Mouse (Mus musculus) bone marrow, adult 2 months (tissue): ENCODE measurements around the gene Macf1. TPM values are rescaled to one million over a fixed set of nuclear protein-coding genes. Genes with fewer than 3 reads are reported as not detected.
A peak's percentile ranks its signal among the peaks of the same experiment; 100 is the strongest.

ENCODE experiments used
- H3K27ac ChIP-seq: fragments of 200-500 bp; 2 replicates; pipeline ENCODE4 v1.5.1; 2012; ENCODE audit warnings: low read depth, mild to moderate bottlenecking, control low read depth, inconsistent platforms, low read length; ENCODE audit not compliant: control insufficient read depth, poor library complexity, insufficient read depth
- H3K4me1 ChIP-seq: fragments of 200-500 bp; 2 replicates; pipeline ENCODE4 v1.6.1; 2011; ENCODE audit warnings: low read length; ENCODE audit not compliant: control insufficient read depth, insufficient read depth
- H3K4me3 ChIP-seq: fragments of 200-500 bp; replicated peaks from 2 replicates; pipeline ENCODE3; 2011; ENCODE audit warnings: mild to moderate bottlenecking, low read depth, low read length, control low read depth; ENCODE audit not compliant: control insufficient read depth
- CTCF ChIP-seq: fragments of 200-500 bp; IDR thresholded peaks from 2 replicates; pipeline ENCODE4 v1.5.1; 2011; ENCODE audit warnings: low read length, control low read depth; ENCODE audit not compliant: control insufficient read depth, insufficient read depth
- POLR2A ChIP-seq: fragments of 200-500 bp; IDR thresholded peaks from 2 replicates; pipeline ENCODE4 v1.6.1; 2011; ENCODE audit warnings: low read depth, mild to moderate bottlenecking, control low read depth, low read length, borderline replicate concordance; ENCODE audit not compliant: control insufficient read depth
- WGBS: fragments of 180-500 bp; shearing (Covaris S2); methylation state at CpG from one replicate; pipeline ENCODE4 v1.1.7; 2018; 5-methylcytosine and 5-hydroxymethylcytosine counted together
- polyA plus RNA-seq: library from polyadenylated mRNA; stranded (reverse); fragments of >200 nt; gene quantifications from 2 replicates; pipeline ENCODE4 v1.2.4, GENCODE M21; 2011; ENCODE audit warnings: low replicate concordance; ENCODE audit not compliant: missing spikeins, insufficient read depth, insufficient read length

Macf1 gene
- polyA plus RNA-seq, 1 experiment: 124 TPM

GRCm38 (mm10) chr4:123422828-123423227 is 261.3 kb downstream of the Macf1 start:
- TF ChIP-seq CTCF (no peak), POLR2A (no peak)
- 17% methylated on average over 6 of the region's 6 CpGs for WGBS
- Histone ChIP-seq H3K27ac (no peak overlapping the region), H3K4me3 (no peak overlapping the region), H3K4me1 (peaks cover 3% of the 10 kb centered on the region; the same call in 1 of the 2 replicates)

DNA sequence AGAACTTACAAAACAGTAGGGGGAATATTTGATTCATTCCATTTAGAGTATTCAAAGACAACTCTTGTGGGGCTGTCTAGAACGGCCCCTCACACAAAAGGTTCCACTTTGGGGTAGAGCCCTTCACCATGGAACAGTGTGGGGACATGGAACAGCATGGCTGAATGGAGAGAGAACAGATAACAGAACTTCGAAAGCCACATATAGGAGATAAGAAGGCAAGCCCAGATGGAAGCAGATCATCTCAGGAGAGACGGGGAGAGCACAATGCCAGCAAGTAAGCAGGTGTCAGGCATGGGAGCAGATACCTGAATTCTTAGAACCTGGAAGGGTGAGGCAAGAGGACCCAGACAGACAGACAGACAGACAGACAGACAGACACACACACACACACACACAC is 266.1 kb downstream of the Macf1 start:
- WGBS: 63% methylated on average over 3 of the region's 3 CpGs

GRCm38 (mm10) chr4:123417478-123417877 is 266.7 kb downstream of the Macf1 start:
- H3K27ac ChIP-seq: no peak overlapping the region
- WGBS: 83% methylated on average over 1 of the region's 3 CpGs
- no peak for TF ChIP-seq POLR2A
- no peak for TF ChIP-seq CTCF
- no peak overlapping the region for H3K4me3 ChIP-seq
- no peaks in the 10 kb centered on the region for H3K4me1 ChIP-seq

More for the DNA sequence above, 266.1 kb downstream of the Macf1 start:
- peaks cover 2% of the 10 kb centered on the region; the same call in 1 of the 2 replicates for H3K4me1 ChIP-seq
- TF ChIP-seq POLR2A (no peak), CTCF (no peak)
- no peak overlapping the region for H3K4me3 ChIP-seq
- H3K27ac ChIP-seq: no peak overlapping the region

DNA sequence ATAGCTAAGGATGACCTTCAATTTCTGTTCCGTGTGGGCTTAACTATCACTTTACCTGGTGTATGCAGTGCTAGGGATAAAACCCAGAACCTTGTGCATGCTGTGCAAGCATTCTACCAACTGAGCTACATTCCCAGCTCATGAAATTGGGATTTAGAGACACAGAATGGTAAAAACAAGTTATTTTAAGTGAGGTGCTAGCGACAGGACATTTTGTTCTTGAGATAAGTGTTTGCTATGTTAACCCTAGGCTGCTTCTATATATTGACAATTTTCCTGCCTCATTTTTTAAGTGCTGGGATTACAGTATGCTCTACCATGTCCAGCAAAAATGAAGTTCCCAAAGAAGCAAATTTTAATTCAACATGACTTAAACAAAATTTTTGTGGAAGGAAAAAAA is 267.3 kb downstream of the Macf1 start:
- no peak overlapping the region for H3K4me3 ChIP-seq
- 72% methylated on average over 2 of the region's 2 CpGs for WGBS
- no peak overlapping the region for H3K27ac ChIP-seq
- no peaks in the 10 kb centered on the region for H3K4me1 ChIP-seq
- TF ChIP-seq CTCF (no peak), POLR2A (no peak)

- Histone ChIP-seq H3K27ac (no peak overlapping the region), H3K4me3 (no peak overlapping the region), H3K4me1 (no peaks in the 10 kb centered on the region)
- 29% methylated on average over 1 of the region's 1 CpGs for WGBS
- TF ChIP-seq POLR2A: no peak
- TF ChIP-seq CTCF: no peak
Observed at GRCm38 (mm10) chr4:123415566-123415965, 268.6 kb downstream of the Macf1 start.

DNA sequence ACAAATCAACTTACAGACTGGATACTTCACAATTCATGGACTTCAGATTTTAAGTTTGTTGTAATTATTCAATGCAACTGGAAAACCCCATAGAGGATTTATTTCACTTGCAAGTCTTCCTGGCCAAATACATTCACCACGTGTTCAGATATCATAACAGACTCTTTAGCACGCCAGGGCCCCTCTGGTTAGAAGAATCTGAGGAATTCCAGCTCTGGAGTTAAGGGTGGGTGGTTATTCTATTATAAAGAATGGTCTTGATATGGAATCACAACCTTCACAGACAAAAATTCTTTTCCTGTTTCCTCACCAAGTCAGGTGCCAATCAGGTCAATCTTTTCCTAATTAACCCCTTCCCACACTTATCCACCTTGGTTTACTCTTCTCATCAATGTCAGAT is 270.3 kb downstream of the Macf1 start:
- H3K4me1 ChIP-seq: peaks cover 1% of the 10 kb centered on the region
- H3K27ac ChIP-seq: no peak overlapping the region
- TF ChIP-seq POLR2A (no peak), CTCF (no peak)
- WGBS: 68% methylated on average over 2 of the region's 2 CpGs
- H3K4me3 ChIP-seq: no peak overlapping the region

- TF ChIP-seq CTCF (no peak), POLR2A (no peak)
- H3K4me3 ChIP-seq: no peak overlapping the region
- no peak overlapping the region for H3K27ac ChIP-seq
- 67% methylated on average over 2 of the region's 2 CpGs for WGBS
- H3K4me1 ChIP-seq: peaks cover 1% of the 10 kb centered on the region
Observed at GRCm38 (mm10) chr4:123412981-123413380, 271.2 kb downstream of the Macf1 start.

DNA sequence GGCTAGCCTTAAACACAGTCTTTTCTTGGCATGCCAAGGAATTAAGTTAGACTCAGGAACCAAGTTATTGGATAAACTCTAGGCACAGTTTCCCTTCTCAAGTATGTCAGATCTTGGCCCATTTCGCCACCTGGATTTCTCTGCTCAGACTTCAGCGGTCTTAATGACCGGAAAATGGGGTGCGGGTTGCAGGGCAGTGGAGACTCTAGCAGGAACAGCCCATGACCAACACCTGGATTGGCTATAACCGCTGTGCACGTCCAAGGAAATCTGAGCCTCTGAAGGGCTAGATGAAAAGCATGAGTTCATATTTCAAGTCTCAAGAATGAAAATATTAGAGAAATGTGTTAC is 271.7 kb downstream of the Macf1 start:
- peak overlapping the region; percentile 27 for H3K4me3 ChIP-seq
- peaks cover 1% of the 10 kb centered on the region for H3K4me1 ChIP-seq
- 39% methylated on average over 6 of the region's 6 CpGs for WGBS
- no peak overlapping the region for H3K27ac ChIP-seq
- TF ChIP-seq POLR2A (no peak), CTCF (no peak)

DNA sequence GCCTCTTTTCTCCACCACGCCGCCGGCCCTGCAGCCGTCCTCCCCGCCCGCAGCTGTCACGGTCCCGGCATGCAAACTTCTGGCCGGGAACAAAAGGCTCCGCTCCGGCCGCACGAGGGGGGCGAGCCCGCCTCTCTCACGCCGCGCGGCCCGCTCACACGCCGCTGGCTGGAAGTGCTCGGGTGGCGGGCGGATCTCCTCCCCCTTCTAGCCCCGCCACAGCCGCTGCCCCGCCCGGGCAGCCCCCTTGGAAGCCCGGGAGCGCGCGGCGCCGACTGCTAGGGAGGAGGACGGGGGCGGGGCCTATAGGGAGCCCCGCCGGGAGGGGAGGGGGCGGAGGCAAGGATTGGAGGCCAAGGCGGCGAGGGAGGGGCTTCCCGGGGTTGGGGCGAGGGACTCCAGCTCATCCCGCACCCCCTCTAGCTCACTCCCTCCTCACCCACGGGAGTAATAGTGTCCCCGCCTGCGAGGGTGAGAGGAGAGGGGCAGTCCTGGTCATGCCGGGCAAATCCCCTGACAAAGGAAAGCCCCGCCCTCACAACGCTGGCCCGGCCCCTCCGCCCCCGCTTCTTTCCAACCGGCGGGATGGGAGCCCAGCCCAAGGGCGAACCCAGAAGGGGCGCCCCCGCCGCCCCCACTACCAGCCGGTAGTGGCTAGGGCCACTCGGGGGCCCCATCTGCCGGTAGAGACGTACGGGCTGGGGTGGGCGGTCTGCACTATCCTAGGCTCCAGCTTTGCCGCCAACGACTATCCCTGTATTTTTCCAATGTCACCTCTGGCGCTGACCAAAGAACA is 272.2 kb downstream of the Macf1 start:
- peak overlapping the region; percentile 88 for H3K4me3 ChIP-seq
- 1% methylated on average over 68 of the region's 69 CpGs for WGBS
- H3K4me1 ChIP-seq: peaks cover 1% of the 10 kb centered on the region
- TF ChIP-seq POLR2A (no peak), CTCF (no peak)
- peak overlapping the region; percentile 50 for H3K27ac ChIP-seq
